Mouse (Mus musculus) stomach, postnatal 0 days (tissue): ENCODE results near the gene Uqcc1.

ENCODE experiments used
- CTCF ChIP-seq: IDR thresholded peaks from 2 replicates; pipeline ENCODE4 v1.5.1; 2016; ENCODE audit warnings: antibody characterized with exemption, low read depth, mild to moderate bottlenecking, moderate library complexity
- EP300 ChIP-seq: optimal IDR thresholded peaks from 2 replicates; pipeline ENCODE3; 2016; ENCODE audit warnings: antibody characterized with exemption

DNA sequence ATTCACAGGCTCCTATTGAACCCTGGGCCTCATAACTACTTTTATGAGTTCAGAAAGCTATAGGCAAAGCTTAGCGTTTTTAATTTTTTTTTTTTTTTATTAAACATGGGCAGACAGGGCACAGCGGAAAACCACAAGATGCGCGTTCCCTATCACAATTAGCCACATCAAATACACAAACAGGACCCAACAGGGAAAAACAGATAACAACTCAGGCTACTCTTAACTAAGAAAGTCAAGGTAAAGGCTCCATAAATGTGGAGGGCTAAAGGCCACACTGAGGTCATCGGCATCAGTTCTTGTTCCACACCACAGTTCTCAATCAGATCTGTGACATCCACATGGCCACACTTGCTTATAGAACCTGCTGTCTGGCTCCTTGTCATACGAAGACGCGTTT is 61.8 kb downstream of the Uqcc1 start:
- TF ChIP-seq CTCF (no peak), EP300 (no peak)
